In the genomic region with DNA sequence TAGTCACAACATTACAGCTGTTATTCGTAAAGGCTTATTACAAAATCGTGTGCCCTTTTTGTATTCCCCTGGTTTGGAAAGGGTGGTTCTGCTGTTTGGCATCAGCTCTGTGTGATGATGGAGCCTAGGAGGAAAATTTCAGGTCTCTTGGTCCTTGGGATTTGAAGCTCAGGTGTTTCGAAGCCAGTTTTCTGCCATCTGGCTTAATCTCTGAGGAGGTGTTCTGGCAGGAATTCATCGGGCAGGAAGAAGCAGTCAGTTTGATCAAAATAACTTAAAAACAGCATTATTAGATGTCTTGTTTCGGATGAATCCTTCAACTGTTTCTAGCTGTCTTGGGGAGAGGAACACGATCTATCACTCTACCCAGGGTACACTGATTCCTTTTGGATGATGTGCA, we compare ENCODE assay signal across 26 mouse cellular contexts.
DNase-seq lines count a peak whose midpoint lies in the region; ATAC-seq and TF ChIP-seq lines count a peak whose summit lies in the region.
"Had no signal": no experiment of that assay in that cellular context is flagged by ENCODE, and none has a peak within 500 bp of the region (broad histone marks: within the 10 kb centered on the region; RNA-seq: fewer than 3 reads in every experiment).

No protein-coding gene starts in this region.

- no peak overlapping the region for H3K4me3 ChIP-seq in hindbrain, embryonic 12.5 days
- no peak overlapping the region for H3K4me3 ChIP-seq in hindbrain, embryonic 16.5 days (ENCODE audit: low read length)
- H3K4me3 ChIP-seq in hindbrain, postnatal 0 days (ENCODE audit: low read length) = no peak overlapping the region
- H3K4me3 ChIP-seq in hindbrain, embryonic 10.5 days = no peak overlapping the region
- H3K4me3 ChIP-seq: embryonic facial prominence, embryonic 13.5 days; embryonic facial prominence, embryonic 15.5 days; erythroblast, embryonic 14.5 days; forebrain, embryonic 10.5 days; forebrain, embryonic 12.5 days had no signal

- 0 out of 2 replicates have a peak overlapping the region, but pooled peaks have one; percentile 7 for H3K27ac ChIP-seq in hindbrain, embryonic 12.5 days
- H3K27ac ChIP-seq in hindbrain, embryonic 16.5 days (ENCODE audit: low read depth, low read length) = no peak overlapping the region
- no peak overlapping the region for H3K27ac ChIP-seq in hindbrain, postnatal 0 days
- no peak overlapping the region for H3K27ac ChIP-seq in hindbrain, embryonic 10.5 days
- H3K27ac ChIP-seq: embryonic facial prominence, embryonic 13.5 days; embryonic facial prominence, embryonic 15.5 days; forebrain, embryonic 10.5 days; forebrain, embryonic 12.5 days had no signal

- 85% methylated on average over 6 of the region's 6 CpGs for WGBS in hindbrain, embryonic 12.5 days
- 72% methylated on average over 6 of the region's 6 CpGs for WGBS in hindbrain, embryonic 16.5 days
- 69% methylated on average over 6 of the region's 6 CpGs for WGBS in hindbrain, postnatal 0 days
- 90% methylated on average over 6 of the region's 6 CpGs for WGBS in hindbrain, embryonic 10.5 days

- no peaks in the 10 kb centered on the region for H3K36me3 ChIP-seq in hindbrain, embryonic 12.5 days
- H3K36me3 ChIP-seq in hindbrain, embryonic 16.5 days (ENCODE audit: control insufficient read depth, insufficient read depth, low read length) = no peaks in the 10 kb centered on the region
- H3K36me3 ChIP-seq in hindbrain, postnatal 0 days (ENCODE audit: insufficient read depth, low read length) = no peaks in the 10 kb centered on the region
- no peaks in the 10 kb centered on the region for H3K36me3 ChIP-seq in hindbrain, embryonic 10.5 days
- H3K36me3 ChIP-seq: embryonic facial prominence, embryonic 13.5 days; embryonic facial prominence, embryonic 15.5 days; forebrain, embryonic 10.5 days; forebrain, embryonic 12.5 days; G1E had no signal

- H3K4me2 ChIP-seq in hindbrain, embryonic 12.5 days (replicated peaks) = no peak overlapping the region
- no peak overlapping the region for H3K4me2 ChIP-seq in hindbrain, embryonic 16.5 days (ENCODE audit: low read length)
- H3K4me2 ChIP-seq in hindbrain, postnatal 0 days (ENCODE audit: low read depth, low read length) = no peak overlapping the region
- H3K4me2 ChIP-seq: embryonic facial prominence, embryonic 13.5 days; embryonic facial prominence, embryonic 15.5 days; forebrain, embryonic 12.5 days had no signal

- H3K27me3 ChIP-seq in hindbrain, embryonic 12.5 days = no peaks in the 10 kb centered on the region
- H3K27me3 ChIP-seq in hindbrain, embryonic 16.5 days (replicated peaks; ENCODE audit: control insufficient read depth, insufficient read depth, low read length) = no peaks in the 10 kb centered on the region
- H3K27me3 ChIP-seq in hindbrain, postnatal 0 days (ENCODE audit: insufficient read depth, low read length) = no peaks in the 10 kb centered on the region
- no peaks in the 10 kb centered on the region for H3K27me3 ChIP-seq in hindbrain, embryonic 10.5 days (ENCODE audit: insufficient read depth, poor library complexity, severe bottlenecking)
- H3K27me3 ChIP-seq: CH12.LX; embryonic facial prominence, embryonic 13.5 days; embryonic facial prominence, embryonic 15.5 days had no signal

- DNase-seq in cerebellum, adult 11-12 months = no peak
- DNase-seq in cerebellum, postnatal 14 days = peak; percentile 24 to 55
- no peak for DNase-seq in cerebellum, adult 8-10 months
- DNase-seq in hindbrain, postnatal 0 days (ENCODE audit: low spot score) = peak; percentile 2
- DNase-seq in hindbrain, embryonic 10.5 days (ENCODE audit: low spot score) = no peak
- DNase-seq: adrenal gland, adult 8-10 months; adrenal gland, postnatal 14 days; adrenal gland, postnatal 36 days; B cell, adult 2 months; cerebellum, postnatal 36 days; embryo, embryonic 11 days had no signal

- TF ChIP-seq CTCF in hindbrain, postnatal 0 days (IDR thresholded peaks at IDR 0.05; ENCODE audit: low read depth) = no peak

- H3K9me3 ChIP-seq in hindbrain, embryonic 12.5 days (replicated peaks) = no peaks in the 10 kb centered on the region
- no peaks in the 10 kb centered on the region for H3K9me3 ChIP-seq in hindbrain, embryonic 16.5 days (ENCODE audit: control insufficient read depth, low read length)
- no peaks in the 10 kb centered on the region for H3K9me3 ChIP-seq in hindbrain, postnatal 0 days (ENCODE audit: low read length)
- H3K9me3 ChIP-seq in hindbrain, embryonic 10.5 days = no peaks in the 10 kb centered on the region
- H3K9me3 ChIP-seq: embryonic facial prominence, embryonic 13.5 days; embryonic facial prominence, embryonic 15.5 days; forebrain, embryonic 10.5 days; forebrain, embryonic 12.5 days had no signal

- H3K9ac ChIP-seq in hindbrain, embryonic 12.5 days = no peak overlapping the region
- H3K9ac ChIP-seq in hindbrain, embryonic 16.5 days (ENCODE audit: low read depth, low read length) = no peak overlapping the region
- no peak overlapping the region for H3K9ac ChIP-seq in hindbrain, postnatal 0 days (replicated peaks; ENCODE audit: low read length)
- H3K9ac ChIP-seq: embryonic facial prominence, embryonic 13.5 days; embryonic facial prominence, embryonic 15.5 days; forebrain, embryonic 12.5 days had no signal

- H3K4me1 ChIP-seq in hindbrain, embryonic 12.5 days = peaks cover 18% of the 10 kb centered on the region
- peaks cover 12% of the 10 kb centered on the region for H3K4me1 ChIP-seq in hindbrain, embryonic 16.5 days (ENCODE audit: control insufficient read depth, insufficient read depth, low read depth, low read length)
- H3K4me1 ChIP-seq in hindbrain, postnatal 0 days (ENCODE audit: insufficient read depth, low read length) = peaks cover 7% of the 10 kb centered on the region; the same call in 1 of the 2 replicates
- H3K4me1 ChIP-seq in hindbrain, embryonic 10.5 days (replicated peaks) = peaks cover 16% of the 10 kb centered on the region
- H3K4me1 ChIP-seq: embryonic facial prominence, embryonic 15.5 days had no signal

- ATAC-seq in cerebellum, adult (ENCODE audit: insufficient number of reproducible peaks, low FRiP score, low TSS enrichment) = 0 out of 2 replicates have a peak, but pooled peaks have one; percentile 27
- no peak for ATAC-seq in hindbrain, embryonic 12.5 days (ENCODE audit: low FRiP score)
- ATAC-seq in hindbrain, embryonic 16.5 days = no peak
- no peak for ATAC-seq in hindbrain, postnatal 0 days
- ATAC-seq: activated CD4-positive, CD25-positive, alpha-beta regulatory T cell, adult 4 months; CD4-positive, CD25-positive, alpha-beta regulatory T cell, adult 4 months; forebrain, embryonic 14.5 days; forebrain, embryonic 16.5 days; Patski had no signal

Comparison
In these comparisons a context has a peak if more than half of its experiments do, and no peak if none do; other contexts are left out.
1. DNase-seq: peak in cerebellum, postnatal 14 days (2 of 2) and hindbrain, postnatal 0 days (single experiment); none in cerebellum, adult 11-12 months (single experiment), cerebellum, adult 8-10 months (single experiment) and hindbrain, embryonic 10.5 days (single experiment).